Mouse (Mus musculus): Measurements from ENCODE around the gene Dnajb13.

Dnajb13 gene

DNA sequence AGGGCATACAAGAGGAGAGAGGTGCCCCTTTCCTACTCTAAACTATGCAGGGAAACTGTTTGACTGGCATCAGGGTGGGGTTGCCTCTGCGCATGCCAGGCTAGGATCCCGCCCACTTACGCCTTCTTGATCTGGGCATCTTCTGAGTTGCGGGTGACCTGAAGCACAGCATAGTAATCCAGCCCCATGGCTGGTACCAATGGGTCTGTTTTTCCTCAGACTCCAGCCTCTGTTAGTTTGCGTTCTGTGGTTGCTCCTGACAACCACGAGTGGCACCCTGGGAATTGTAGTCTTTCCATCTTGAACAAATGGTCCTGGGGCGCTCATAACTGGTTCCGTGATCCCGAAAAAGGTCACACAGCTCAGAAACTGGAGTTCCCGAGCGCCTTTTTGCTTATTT lies at the start of gene Dnajb13:
TSS of gene Dnajb13 (minus strand) at position 388 of the 400 bp plus-strand sequence.
- DNase-seq (ENCODE audit: low read depth): no peak

DNA sequence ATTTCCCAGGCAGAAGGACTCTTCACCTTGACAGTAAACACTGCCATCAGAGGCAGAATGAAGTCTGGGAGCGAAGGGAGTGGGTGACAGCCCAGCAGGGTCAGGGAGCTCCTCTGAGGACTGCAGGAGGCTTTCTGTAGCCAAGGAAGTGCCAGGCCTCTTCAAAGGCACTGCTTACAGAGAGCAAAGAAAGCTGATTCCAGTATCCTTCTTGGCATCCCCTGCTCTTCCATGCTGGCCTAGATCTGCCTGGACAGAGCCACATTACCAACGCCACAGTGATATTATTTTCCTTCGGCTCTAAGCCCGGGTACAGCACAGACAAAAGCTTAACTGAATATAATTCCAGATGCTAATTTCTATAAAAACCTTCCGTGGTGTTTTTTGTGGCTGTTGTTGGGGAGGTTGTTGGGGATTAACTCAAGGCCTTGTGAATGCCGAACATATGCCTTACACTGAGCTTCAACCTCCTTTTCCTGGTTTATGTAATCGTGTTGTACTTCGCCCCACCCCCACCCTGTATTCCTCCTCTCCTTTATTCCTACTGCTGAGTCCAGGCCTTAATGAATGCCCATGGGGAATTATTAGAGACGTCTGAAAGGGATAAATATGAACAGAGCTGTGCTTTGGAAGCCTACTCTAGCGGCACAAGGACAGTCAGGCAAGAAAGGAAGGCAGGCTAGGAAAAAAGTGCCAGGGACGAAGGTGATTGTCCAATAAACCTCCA lies 47.3 kb upstream of the Dnajb13 start:
- no peak for DNase-seq (ENCODE audit: low read depth)

DNA sequence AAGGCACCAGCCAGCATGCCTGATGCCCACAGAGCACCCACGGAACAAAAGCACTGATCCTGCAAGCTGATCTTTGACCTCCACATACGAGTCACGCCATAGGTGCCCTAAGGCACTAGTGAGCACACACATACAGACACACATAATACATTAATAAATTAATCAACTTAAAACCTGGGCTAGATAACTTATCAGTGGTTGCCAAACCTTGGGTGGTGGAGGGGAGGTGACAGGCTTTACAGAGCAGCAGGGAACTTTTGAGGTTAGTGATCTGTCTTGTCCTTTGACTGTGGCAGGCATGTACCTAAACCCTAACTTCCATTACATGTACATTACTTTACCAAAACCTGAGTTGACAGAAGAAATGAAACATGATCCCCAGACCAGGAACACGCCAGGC lies 44.6 kb upstream of the Dnajb13 start:
- DNase-seq (ENCODE audit: low read depth): no peak

DNA sequence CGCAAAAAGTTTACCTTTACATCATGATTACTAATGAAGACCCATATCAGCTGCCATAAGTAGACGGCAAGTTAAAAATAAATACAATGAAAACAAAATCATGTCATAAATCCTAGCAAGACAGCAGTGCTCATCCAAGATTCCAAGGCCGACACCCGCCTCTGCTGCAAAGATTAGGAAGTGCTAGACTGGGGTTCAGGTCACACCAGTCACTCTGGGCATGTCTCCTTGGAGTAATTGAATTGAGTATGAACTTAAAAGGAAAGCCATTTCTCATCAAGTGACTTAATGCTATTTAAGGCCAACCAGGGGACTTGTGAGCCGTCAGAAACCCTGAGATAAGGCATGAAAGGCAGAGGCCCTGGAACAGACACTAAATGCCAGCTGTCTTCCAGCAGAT lies 42.5 kb upstream of the Dnajb13 start:
- DNase-seq (ENCODE audit: low read depth): no peak

DNA sequence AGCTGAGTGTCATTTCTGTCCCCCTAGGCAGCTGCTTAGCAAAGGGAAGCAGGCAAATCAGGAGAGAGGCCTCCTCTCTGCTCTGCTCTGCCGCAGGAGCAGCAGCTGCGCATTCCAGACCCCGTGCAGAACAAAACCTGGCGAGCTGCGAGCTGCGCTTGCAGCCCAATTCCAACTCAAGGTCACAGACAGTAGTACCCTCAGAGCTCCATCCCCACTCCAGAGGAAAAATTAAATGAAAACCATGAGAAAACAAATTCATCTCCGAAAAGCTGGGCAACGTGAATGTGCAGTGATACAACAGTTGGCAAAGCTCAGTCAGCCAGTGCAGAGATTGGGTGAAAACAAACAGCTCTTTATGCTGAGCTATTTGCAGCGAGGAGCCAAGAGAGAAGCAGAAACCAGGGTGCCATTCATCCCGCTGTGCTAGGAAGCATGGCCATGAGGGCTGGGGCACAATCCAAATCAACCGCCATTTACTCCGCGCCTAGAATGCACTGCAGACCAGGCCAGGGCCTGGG lies 40.7 kb upstream of the Dnajb13 start:
- peak; percentile 49 for DNase-seq (ENCODE audit: low read depth)

DNA sequence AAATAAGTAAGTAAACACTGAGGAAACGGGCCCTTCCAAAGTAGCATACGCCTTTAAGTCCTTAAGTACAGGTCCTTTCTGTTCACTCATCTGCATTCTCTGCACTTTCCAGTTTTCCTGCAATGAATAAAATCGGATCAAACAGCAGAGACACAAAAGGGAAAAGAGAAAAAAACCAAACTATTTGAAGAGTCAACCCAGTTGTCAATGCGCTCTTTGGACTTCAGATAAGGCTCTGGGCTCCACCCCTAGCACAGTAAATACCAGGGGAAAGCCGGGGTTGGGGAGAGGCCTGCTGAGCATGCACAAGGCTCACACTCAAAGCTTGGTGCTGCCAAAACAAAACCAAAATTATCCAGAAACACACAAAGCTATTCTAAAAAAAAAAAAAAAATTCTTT lies 40.2 kb upstream of the Dnajb13 start:
- no peak for DNase-seq (ENCODE audit: low read depth)

DNA sequence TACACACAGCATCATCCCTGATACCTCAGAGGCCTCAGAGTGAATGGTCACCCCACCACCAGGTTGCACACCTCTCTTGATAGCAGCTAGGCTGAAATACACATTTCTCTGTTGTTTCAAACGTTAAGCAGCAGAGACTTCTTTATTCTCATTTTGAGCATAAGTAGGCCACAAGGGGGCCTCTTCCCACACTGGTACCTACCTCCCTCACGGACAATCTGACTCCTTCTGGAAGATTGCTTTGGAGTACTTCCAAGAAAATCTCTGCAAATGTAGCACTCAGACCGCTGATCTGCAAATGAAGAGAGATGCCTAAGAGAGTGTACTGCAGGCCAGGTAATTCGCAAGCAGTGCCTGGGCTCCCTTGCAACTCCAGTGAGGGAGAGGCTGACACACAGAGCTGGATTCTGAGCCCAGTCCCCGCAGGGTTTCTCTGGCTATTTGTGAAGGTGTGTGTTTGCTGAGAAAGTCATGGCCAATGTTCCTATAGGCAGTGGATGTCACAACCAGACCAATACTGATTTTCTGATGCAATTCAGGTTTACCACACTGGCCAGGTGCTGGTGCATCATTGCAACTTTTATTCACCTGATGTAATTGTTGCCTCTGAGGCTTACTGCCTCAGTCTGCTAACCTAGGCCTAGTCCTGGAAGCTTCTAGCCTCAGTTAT lies 35.7 kb upstream of the Dnajb13 start:
- DNase-seq (ENCODE audit: low read depth): no peak

DNA sequence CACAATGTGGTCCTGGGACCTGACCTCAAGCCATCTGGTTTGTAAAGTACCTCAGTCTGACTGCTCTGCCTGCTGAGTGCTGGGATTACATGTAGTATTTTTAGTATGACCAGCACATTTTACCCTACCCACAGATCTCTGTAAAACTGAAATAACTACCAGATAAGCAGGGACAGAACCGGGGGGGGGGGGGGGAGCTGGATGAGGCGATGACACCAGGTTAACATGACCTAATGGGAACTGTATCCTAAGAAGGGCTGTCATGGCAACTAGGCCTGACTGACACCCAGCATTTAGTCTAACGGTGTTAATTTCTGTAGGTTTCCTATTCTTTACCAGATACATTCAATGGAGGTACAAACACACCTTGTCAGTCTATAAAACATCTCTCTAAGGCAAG lies 35.0 kb upstream of the Dnajb13 start:
- DNase-seq (ENCODE audit: low read depth): no peak

DNA sequence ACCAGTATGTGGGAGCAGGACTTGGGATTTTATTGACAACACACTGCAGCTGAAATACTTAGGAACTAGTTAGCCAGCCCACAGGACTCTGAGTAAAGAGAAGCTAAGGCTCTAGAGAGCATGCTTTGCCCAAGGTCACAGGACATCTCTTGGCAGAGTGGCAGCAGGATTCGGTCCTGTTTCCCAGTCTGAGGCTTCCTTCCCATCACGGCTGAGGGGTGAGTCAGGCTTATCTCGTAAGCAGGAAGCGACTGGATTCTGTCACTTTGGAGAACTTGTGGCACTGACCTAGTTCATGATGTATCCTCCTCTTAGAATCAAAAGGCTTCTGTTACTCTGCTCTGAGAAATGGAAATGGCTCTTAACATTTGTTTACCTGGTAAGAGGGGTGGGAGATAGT lies 32.9 kb upstream of the Dnajb13 start:
- no peak for DNase-seq (ENCODE audit: low read depth)

DNA sequence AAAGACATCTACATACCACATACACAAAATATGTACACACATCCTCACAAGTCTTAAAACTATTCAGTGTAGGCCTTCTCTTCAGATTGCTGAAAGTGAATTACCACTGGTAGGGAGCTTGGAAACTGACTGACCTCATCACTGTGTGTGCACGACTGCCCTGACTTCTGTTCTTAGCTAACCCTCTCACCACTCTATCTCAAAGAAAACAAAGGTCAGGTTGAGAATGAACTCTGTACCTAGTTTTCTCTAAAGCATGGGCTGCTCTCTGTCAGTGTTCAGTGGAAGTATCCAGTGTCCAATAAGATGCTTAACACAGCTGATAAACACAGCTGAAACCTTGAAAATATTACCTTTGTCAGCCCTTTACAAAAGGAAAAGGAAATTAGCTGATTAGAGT lies 29.7 kb upstream of the Dnajb13 start:
- no peak for DNase-seq (ENCODE audit: low read depth)

DNA sequence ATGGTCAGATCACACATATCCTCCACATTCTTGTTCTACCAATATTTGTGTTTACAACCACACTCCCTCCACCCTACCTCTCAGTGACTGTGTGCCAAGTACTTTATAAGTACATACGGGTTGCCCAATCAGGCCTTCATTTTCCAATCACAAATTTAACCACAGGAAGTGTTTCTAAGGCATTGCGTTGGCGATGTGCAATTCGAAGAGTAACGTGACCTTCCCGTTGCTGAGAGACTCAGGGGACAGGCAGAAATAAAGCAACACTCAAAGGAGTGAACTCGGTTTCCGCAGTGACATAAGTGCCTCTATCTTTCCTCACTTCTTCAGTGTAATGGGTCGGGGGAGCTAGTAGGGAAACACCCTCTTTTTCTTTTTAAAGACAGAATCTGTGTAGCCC lies 24.8 kb upstream of the Dnajb13 start:
- DNase-seq (ENCODE audit: low read depth): no peak

DNA sequence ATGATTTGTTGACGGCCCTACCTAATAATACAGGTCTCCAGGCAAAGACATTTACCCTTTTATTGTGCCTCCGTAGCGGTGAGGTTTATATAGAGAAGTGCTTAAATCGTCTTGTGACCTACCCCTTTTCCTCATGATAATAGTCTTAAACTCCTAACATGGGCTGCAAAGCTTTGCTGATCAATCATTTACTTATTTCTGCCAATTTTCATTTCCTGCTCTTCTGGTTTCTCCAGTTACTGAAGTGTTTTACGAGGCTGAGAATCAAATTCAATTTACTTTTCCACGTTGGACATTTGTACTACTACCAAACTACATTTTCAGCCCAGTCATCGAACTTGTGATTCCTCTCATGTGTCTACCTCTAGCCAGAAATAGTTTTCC lies 22.8 kb upstream of the Dnajb13 start:
- DNase-seq (ENCODE audit: low read depth): no peak

DNA sequence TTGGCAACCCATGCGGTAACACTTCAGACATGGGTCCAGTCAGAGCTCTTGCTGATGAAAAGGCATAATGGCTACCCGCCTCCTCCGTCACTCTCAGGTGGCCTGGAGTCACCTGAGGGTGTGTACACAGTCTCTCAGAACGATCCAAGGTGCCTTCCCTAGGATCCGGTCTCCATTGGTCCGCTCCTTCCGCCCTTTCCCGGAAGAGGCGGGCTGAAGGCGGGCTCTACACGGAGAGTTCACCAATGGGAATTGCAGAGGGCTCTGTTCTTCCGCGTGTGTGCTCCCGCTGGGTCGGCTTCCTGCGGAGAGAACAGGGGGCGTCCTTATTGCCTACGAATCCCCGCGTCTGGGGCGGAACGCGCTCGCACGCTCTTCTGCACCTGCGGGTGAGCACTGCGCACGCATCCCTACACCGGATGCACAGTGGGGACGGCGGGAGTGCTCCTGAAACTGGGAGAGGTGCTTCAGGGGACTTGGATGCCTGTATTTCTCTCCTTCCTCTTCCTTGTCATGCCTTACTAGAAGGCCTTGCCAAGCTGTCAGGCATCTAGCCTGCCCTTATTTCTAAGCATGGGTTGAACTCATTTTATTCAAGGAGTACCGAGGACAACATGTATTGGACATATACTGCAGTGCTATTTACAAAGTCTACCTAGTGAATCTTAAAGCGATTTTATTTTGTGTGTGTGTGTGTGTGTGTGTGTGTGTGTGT lies 22.2 kb upstream of the Dnajb13 start, which contains the start of gene Coa4:
TSS of gene Coa4 (plus strand) at position 268 of the 715 bp plus-strand sequence.
- DNase-seq (ENCODE audit: low read depth): peak; percentile 89

DNA sequence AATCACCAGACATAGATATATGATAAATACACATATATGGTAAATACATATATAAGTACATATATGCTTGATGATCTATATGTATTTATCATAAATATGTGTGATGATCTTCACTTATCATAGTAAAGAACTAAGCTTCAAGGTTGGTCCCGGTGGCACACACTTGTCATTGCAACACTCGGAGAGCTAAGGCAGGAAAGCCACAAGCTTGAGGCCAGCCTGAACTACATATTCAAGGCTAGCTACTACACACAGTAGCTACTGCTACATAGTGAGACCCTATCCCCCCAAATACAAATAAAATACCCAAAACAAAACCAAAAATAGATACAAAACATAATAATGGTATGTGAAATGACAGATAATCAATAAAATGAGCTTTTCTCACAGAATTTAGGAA lies 21.1 kb upstream of the Dnajb13 start:
- no peak for DNase-seq (ENCODE audit: low read depth)

DNA sequence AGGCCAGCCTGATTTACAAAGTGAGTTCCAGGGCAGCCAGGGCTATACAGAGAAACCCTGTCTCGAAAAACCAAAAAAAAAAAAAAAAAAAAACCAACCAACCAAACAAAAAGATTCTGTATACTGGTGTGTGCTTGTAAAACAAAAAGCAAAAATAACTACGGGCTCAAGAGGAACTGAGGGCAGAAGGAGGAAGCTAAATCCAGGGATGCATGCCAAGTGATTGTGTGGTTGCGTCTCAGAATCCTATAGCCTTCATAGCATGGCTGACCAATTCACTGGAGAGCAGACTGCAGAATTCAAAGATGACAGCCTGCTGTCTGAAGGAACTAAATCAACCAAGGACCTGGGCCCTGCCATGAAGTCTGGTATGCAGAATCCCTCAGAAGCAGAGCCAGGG lies 19.5 kb upstream of the Dnajb13 start:
- DNase-seq (ENCODE audit: low read depth): no peak

DNA sequence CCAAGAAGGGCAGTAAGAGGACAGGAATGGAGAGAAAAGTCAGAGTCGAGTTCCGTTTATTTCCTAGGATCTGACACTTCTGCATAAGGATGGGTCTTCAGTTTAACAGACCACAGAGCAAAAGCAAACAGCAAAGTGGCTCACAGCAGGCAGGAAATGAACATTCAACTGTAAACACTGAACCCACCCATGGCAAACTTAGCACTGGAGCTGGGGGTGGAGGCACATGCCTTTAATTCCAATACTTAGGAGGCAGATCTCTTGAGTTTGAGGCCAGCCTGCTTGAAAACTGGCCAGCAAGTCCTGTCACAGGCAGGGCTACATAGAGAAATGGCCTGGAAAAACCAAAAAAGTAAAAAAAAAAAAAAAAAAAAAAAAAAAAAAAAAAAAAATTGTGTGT lies 18.7 kb upstream of the Dnajb13 start:
- DNase-seq (ENCODE audit: low read depth): no peak

DNA sequence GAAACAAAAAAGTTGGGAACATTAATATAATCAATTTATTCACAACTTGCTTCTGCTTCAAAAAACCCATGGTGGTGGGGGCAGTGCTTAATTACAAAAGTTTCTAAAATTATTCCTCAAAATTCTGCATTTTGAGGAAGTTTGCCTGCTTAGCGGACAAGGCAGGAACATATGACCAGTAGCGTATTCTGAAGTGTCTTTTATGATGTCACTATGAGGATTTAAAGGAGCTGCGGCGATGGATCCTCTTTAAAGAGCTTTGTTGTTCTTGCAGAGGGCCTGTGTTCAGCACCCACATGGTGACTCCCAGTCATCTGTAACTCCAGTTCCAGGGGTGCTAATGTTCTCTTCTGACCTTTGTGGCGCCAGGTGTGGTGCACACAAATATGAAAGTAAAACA lies 16.0 kb upstream of the Dnajb13 start:
- no peak for DNase-seq (ENCODE audit: low read depth)

DNA sequence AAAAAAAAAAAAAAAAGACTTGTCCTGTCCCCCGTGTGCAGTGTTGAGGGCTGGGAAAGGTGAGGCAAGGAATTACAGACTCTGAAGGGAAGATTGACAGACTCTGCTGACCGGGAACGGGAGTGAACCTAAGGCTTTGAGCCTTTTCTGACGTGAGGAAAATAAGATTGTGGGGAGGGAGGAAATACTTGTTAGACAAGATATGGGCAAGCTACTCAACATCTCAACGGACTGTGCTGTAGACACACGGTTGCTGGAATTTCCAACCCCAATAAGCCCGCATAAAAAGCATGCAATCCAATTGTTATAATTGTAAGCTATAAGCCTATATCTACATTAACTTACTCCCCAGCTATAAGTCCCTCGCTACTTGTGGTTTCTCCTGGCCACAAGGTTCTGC lies 9.9 kb upstream of the Dnajb13 start:
- DNase-seq (ENCODE audit: low read depth): no peak

DNA sequence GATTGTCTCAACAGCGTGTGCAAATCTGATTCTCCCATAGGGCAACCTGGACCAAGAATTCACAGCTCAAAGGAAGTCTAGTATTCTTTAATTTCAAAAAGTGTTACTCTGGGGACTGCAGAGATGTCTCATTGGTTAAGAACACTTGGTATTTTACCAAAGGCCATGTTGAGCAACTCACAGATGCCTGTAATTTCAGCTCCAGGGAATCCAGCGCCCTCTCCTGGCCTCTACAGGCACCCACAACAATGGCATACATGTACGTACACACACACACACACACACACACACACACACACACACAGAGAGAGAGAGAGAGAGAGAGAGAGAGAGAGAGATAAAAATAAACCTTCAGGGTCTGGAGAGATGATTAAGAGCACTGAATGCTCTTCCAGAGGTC lies 7.5 kb upstream of the Dnajb13 start:
- no peak for DNase-seq (ENCODE audit: low read depth)

DNA sequence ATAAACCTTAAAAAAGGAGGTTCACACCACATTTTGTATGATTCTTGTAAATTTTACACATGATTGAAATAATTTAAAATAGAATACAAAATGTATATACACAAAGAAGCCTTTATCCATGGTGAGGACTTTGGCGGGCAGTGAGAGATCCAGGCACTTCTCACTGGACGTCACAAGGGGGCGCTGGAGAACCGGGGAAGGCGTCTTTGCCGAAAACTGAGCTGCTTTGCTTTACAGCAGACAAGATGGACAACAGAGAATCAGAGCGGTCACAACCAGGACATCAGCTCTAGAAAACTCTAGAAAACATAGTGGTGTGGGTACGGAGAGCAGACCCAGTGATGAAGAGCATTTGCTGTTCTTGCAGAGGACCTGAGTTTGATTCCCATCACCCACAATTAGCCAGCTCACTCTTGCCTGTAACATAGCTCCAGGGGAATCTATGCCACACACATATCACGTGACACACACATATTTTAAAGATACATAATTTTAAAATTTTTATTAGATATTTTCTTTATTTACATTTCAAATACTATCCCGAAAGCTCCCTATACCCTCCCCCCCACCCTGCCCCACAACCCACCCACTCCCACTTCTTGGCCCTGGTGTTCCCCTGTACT lies 6.0 kb upstream of the Dnajb13 start:
- DNase-seq (ENCODE audit: low read depth): peak; percentile 53

DNA sequence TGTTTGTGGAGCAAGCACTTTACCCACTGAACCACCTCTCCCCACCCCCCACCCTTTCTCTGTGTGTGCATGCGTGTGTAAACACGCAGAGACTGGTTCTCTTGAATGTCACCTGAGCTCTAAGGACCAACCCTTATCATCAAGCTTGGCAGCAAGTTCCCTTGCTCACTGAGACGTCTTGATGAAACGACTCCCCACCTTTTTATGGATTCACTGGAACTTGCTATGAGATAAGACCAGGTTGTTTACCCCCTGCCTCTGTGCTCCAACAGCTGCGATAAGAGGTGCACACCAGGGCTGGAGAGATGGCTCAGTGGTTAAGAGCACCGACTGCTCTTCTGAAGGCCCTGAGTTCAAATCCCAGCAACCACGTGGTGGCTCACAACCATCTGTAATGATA lies 5.4 kb upstream of the Dnajb13 start:
- no peak for DNase-seq (ENCODE audit: low read depth)

DNA sequence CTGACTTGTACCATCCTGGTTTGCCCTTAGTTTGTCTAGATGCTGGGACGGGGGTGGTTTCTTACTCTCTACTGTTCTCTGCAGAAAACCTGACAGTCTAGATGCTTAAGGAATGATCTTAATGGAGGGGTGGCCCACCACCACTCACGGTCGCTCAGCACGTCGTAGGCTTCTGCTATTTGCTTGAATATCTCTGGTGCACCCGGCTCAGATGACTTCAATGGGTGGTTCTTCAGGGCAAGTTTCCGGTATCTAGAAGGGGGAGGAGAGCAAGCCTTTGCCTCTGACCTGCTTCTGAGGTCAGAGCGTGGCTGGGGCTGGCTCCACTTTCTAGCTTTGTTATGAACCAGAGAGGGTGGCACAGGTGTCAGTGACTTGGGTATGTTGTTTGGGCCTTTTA lies 3.2 kb downstream of the Dnajb13 start:
- no peak for DNase-seq (ENCODE audit: low read depth)

DNA sequence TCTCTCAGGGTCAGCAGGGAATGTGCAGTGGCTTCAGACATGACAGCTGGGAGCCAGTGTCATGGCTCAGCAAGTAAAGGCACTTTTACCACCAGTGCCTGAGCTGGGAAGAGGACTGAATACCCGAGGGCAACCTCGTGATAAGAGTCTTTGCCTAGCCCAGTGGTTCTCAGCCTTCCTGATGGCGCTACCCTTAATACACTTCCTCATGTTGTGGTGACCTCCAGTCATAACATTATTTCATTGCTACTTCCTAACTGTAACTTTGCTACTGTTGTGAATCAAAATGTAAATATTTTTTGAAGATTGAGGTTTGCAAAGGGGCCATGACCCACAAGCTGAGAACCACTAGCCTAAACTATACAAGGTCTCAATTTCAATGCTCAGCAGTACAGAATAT lies 6.1 kb downstream of the Dnajb13 start:
- no peak for DNase-seq (ENCODE audit: low read depth)
